Mouse (Mus musculus) layer of hippocampus, postnatal 36 days (tissue): ENCODE data around the gene Il11. TPM values are rescaled to one million over a fixed set of nuclear protein-coding genes. Genes with fewer than 3 reads are reported as not detected.

Source experiments
- DNase-seq, 2 experiments: peaks; one replicate each; pipeline ENCODE4 v3.0.0; 2022
- total RNA-seq, 2 experiments: library from RNA; stranded (reverse); gene quantifications; 2 replicates each; pipeline ENCODE4 v1.2.3; 2021

The Il11 gene
- total RNA-seq, 2 experiments from 2014 or later: 0.47 TPM; not detected in 1

- DNase-seq: no peak
Measured at GRCm38 (mm10) chr7:4742482-4742819, 40.2 kb downstream of the Il11 start.

- no peak for DNase-seq
Measured at GRCm38 (mm10) chr7:4741672-4742481, 40.8 kb downstream of the Il11 start.

GRCm38 (mm10) chr7:4741151-4741550 is 41.5 kb downstream of the Il11 start:
- no peak for DNase-seq

- DNase-seq: no peak
Measured at GRCm38 (mm10) chr7:4740309-4740727, 42.3 kb downstream of the Il11 start.

GRCm38 (mm10) chr7:4739544-4740275 is 42.9 kb downstream of the Il11 start, which contains the start of gene Kmt5c:
TSS of gene Kmt5c (plus strand) at chr7:4740115.
- peak; percentile 98 to 99 for DNase-seq

DNA sequence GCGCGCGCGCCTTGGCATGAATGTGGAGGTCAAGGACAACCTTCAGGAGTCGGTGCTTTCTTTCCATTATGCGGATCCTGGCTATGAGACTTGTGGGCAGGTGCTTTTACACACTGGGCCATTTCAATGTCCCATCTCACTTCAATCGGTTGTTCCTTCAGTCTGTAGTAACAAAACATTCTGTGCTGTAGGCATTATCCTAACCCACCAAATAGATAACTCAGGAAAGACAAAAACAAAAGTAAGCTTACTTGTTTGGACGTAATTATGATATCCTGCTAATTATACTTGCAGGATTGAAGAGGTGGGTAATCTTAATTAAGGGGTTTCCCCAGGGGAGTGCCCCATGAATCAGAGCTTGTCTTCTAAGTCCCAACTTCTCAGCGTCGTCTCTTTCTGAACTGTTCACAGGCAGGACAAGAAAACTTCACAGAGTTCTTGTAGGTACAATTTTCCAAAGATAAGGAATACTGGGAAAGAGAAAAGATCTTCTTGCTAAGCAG is 43.6 kb downstream of the Il11 start:
- DNase-seq: no peak

DNA sequence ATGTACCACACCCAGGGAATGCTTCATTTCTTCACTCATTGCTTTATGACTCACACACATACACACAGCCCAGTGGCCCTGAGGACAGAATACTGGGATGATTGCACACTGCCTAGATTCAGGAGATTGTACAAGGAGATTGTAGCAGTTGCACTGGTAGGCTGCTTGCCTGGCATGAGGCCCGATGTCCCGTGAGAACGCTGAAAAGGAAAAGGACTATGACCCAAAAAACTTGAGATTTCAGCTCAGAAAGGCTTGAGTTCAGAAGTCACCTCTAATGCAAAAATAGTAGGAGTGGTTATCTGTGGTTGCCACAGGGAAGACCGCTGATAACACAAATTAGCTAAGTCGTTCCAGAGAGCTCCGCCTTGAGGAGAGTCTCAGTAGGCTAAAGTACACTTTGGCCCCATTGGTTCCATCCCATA is 49.7 kb downstream of the Il11 start:
- DNase-seq: no peak

DNA sequence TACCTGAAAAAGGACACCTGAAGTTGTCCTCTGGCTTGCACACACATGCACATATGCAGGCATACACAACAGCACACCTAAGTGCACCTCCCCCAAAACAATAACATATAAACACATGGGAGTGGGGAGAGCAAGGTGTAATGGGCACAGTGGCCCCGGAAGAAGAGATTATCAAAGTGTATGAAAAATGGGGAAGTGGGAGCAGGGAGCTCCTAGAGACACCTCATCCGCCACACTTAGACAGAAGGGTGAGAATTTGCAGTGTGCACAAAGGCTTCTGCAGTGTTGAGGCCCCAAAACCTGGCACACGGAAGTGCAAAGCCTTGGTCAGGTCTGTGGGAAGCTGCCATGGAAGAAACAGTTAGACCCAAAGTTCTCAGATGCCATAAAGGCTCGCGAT is 51.6 kb downstream of the Il11 start:
- no peak for DNase-seq

DNA sequence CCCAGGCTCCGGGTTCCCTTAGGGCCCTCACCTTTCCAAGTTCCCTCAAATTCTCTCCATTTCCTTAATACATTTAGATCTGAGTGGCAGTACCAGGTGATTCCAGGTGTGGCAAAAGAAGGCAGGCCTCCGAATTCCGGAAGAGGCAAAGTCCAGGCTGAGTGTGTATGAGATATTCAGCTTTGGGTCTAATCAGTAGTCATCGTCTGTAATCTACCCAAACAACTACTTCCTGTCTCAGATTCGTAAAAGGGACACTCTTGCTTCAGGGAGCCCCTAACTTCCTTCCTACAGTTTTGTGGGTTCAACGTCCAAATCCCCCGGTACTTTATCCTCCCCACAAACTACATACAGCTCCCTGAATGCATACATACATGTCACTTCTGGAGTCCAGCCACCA is 57.5 kb downstream of the Il11 start, which contains the start of gene Tmem150b:
TSS of gene Tmem150b (minus strand) at position 81 of the 400 bp plus-strand sequence.
- DNase-seq: no peak

GRCm38 (mm10) chr7:4724359-4724758 is 58.3 kb downstream of the Il11 start:
- DNase-seq: no peak

DNA sequence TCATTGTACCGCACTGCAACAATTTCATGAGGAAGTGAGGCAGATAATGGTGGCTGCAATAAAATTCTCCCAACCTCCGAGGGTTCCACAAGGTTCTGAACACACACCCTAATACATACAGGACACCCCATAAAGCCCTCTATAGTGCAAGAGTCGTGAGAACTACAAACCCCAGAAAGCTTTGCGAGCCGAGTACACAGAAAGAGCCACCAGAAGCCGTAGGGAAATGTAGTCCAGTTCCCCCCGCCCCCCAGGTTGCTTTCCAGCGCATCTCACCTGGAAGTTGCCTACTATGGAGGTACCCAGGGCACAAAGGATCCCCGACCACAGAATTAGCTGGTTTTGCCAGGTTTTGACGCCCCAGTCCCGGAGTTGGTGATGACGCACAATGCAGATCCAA is 59.2 kb downstream of the Il11 start:
- peak; percentile 33 to 35 for DNase-seq

Other genes with a start within 250 kb of the Il11 start
- gene Syt5, start 235.3 kb downstream of the Il11 start, total RNA-seq: 100 to 1,000 TPM; 203 to 220 TPM
- gene Ptprh, start 178.8 kb downstream of the Il11 start, total RNA-seq: under 1 TPM; 0.28 to 0.40 TPM
- gene Tmem86b, start 151.4 kb downstream of the Il11 start, total RNA-seq: 10 to 100 TPM; 14.4 to 21.5 TPM
- 100 to 1,000 TPM; 134 to 136 TPM for gene Ppp6r1, start 123.8 kb downstream of the Il11 start, total RNA-seq
- 10 to 100 TPM; 85.2 to 87.6 TPM for gene Hspbp1, start 97.8 kb downstream of the Il11 start, total RNA-seq
- gene Brsk1, start 92.3 kb downstream of the Il11 start, total RNA-seq: 100 to 1,000 TPM; 325 to 344 TPM
- gene Tmem150b, start 57.6 kb downstream of the Il11 start, total RNA-seq: under 1 TPM; 0.18 to 0.20 TPM
- gene Kmt5c, start 42.7 kb downstream of the Il11 start, total RNA-seq: 10 to 100 TPM; 35.3 to 38.7 TPM
- 1 to 10 TPM; 3.3 to 6.2 TPM for gene Cox6b2, start 29.8 kb downstream of the Il11 start, total RNA-seq
- not detected for gene Fam71e2, start 11.6 kb downstream of the Il11 start, total RNA-seq
- not detected for gene Tmem190, start 78 bp upstream of the Il11 start, total RNA-seq
- 1 to 10 TPM; 1.4 to 2.0 TPM for gene Tmem238, start 6.8 kb upstream of the Il11 start, total RNA-seq
- 100 to 1,000 TPM; 454 to 487 TPM for gene Rpl28, start 10.0 kb upstream of the Il11 start, total RNA-seq
- 100 to 1,000 TPM; 103 to 109 TPM for gene Ube2s, start 29.7 kb upstream of the Il11 start, total RNA-seq
- 100 to 1,000 TPM; 176 to 202 TPM for gene Shisa7, start 61.8 kb upstream of the Il11 start, total RNA-seq
- gene Isoc2b, start 87.4 kb upstream of the Il11 start, total RNA-seq: 1 to 10 TPM; 4.0 to 7.8 TPM
- gene Isoc2a, start 94.3 kb upstream of the Il11 start, total RNA-seq: 10 to 100 TPM; 11.4 to 13.6 TPM
- under 1 TPM; 0.51 to 0.62 TPM for gene Gm36210, start 123.7 kb upstream of the Il11 start, total RNA-seq
- 10 to 100 TPM; 12.7 to 13.2 TPM for gene Zfp628, start 132.4 kb upstream of the Il11 start, total RNA-seq
- 100 to 1,000 TPM; 119 to 120 TPM for gene Nat14, start 139.2 kb upstream of the Il11 start, total RNA-seq
- gene Ssc5d, start 142.9 kb upstream of the Il11 start, total RNA-seq: 1 to 10 TPM; 2.9 to 3.8 TPM
- under 1 TPM; 0.27 to 0.30 TPM for gene Sbk2, start 181.5 kb upstream of the Il11 start, total RNA-seq
- gene Sbk3, start 188.3 kb upstream of the Il11 start, total RNA-seq: 1 to 10 TPM in 1 of 2 experiments, under 1 TPM in 1; 0.70 to 1.4 TPM
- 10 to 100 TPM; 31.6 to 35.9 TPM for gene Zfp579, start 213.3 kb upstream of the Il11 start, total RNA-seq
- 1 to 10 TPM; 6.5 to 8.1 TPM for gene Zfp524, start 231.6 kb upstream of the Il11 start, total RNA-seq
- 10 to 100 TPM; 19.6 to 25.1 TPM for gene Fiz1, start 231.8 kb upstream of the Il11 start, total RNA-seq
- not detected for gene Gm44973, start 232.6 kb upstream of the Il11 start, total RNA-seq
- 10 to 100 TPM; 33.5 to 39.7 TPM for gene Zfp865, start 237.5 kb upstream of the Il11 start, total RNA-seq
- gene Ccdc106, start 237.7 kb upstream of the Il11 start, total RNA-seq: 10 to 100 TPM; 56.9 to 61.9 TPM